Comparison of ENCODE assay signal across 27 mouse cellular contexts in genomic region chr2:27095178-27095577, GRCm38 (mm10). TPM values are rescaled to one million over a fixed set of nuclear protein-coding genes. Genes with fewer than 3 reads are reported as not detected.
A peak's percentile ranks its signal among the peaks of the same experiment; 100 is the strongest.
DNase-seq lines count a peak whose midpoint lies in the region; ATAC-seq lines count a peak whose summit lies in the region.
"Had no signal": no experiment of that assay in that cellular context is flagged by ENCODE, and none has a peak within 500 bp of the region (broad histone marks: within the 10 kb centered on the region; RNA-seq: fewer than 3 reads in every experiment).

No protein-coding gene starts in this region.

- no peaks in the 10 kb centered on the region; the same call in 1 of the 2 replicates for H3K27me3 ChIP-seq in heart, embryonic 11.5 days (ENCODE audit: control insufficient read depth, insufficient read depth, low read length)
- no peaks in the 10 kb centered on the region for H3K27me3 ChIP-seq in heart, embryonic 15.5 days
- no peaks in the 10 kb centered on the region for H3K27me3 ChIP-seq in lung, embryonic 15.5 days
- H3K27me3 ChIP-seq: forebrain, embryonic 13.5 days; hindbrain, embryonic 12.5 days; hindbrain, embryonic 15.5 days had no signal

- ATAC-seq in heart, embryonic 11.5 days (replicated peaks; ENCODE audit: insufficient number of reproducible peaks, low FRiP score, low TSS enrichment): no peak
- no peak for ATAC-seq in heart, embryonic 15.5 days (replicated peaks; ENCODE audit: insufficient number of reproducible peaks, insufficient read depth, low FRiP score, low read depth)
- ATAC-seq in lung, embryonic 15.5 days (ENCODE audit: borderline replicate concordance, extremely low read depth, low FRiP score, low TSS enrichment): no peak
- ATAC-seq: CD4-positive, CD25-positive, alpha-beta regulatory T cell, adult 4 months; forebrain, embryonic 13.5 days; forebrain, embryonic 16.5 days; intestine, postnatal 0 days had no signal

- peak overlapping the region; percentile 79; the same call in 1 of the 2 replicates for H3K27ac ChIP-seq in heart, embryonic 11.5 days (ENCODE audit: low read depth, low read length)
- H3K27ac ChIP-seq in heart, embryonic 15.5 days: peak overlapping the region; percentile 69; the same call in 1 of the 2 replicates
- peak overlapping the region; percentile 75 for H3K27ac ChIP-seq in lung, embryonic 15.5 days
- H3K27ac ChIP-seq: forebrain, embryonic 10.5 days; forebrain, embryonic 13.5 days; hindbrain, embryonic 12.5 days; hindbrain, embryonic 15.5 days had no signal

- H3K9ac ChIP-seq in heart, embryonic 11.5 days (ENCODE audit: low read depth, low read length): 0 out of 2 replicates have a peak overlapping the region, but pooled peaks have one; percentile 4
- H3K9ac ChIP-seq in heart, embryonic 15.5 days: no peak overlapping the region
- no peak overlapping the region for H3K9ac ChIP-seq in lung, embryonic 15.5 days
- H3K9ac ChIP-seq: forebrain, embryonic 13.5 days; hindbrain, embryonic 12.5 days; hindbrain, embryonic 15.5 days had no signal

- no peak for DNase-seq in heart, postnatal 14 days
- no peak for DNase-seq in heart, postnatal 4 days
- DNase-seq in lung, postnatal 25 days (ENCODE audit: low spot score): no peak
- DNase-seq in adrenal gland, adult 18-20 months (ENCODE audit: low spot score in 2 of 2): no peak
- DNase-seq: adrenal gland, postnatal 10 days; adrenal gland, postnatal 36 days; B cell, adult 2 months; cerebellum, adult 18-20 months; cerebellum, adult 9-10 months; cerebellum, postnatal 14 days; gastrocnemius, postnatal 10 days; gastrocnemius, postnatal 36 days had no signal

- peaks cover 36% of the 10 kb centered on the region for H3K4me1 ChIP-seq in heart, embryonic 11.5 days (ENCODE audit: control insufficient read depth, insufficient read depth, low read length)
- H3K4me1 ChIP-seq in heart, embryonic 15.5 days (replicated peaks): peaks cover 35% of the 10 kb centered on the region
- peaks cover 37% of the 10 kb centered on the region for H3K4me1 ChIP-seq in lung, embryonic 15.5 days

- H3K36me3 ChIP-seq in heart, embryonic 11.5 days (ENCODE audit: control insufficient read depth, insufficient read depth, low read length): no peaks in the 10 kb centered on the region
- no peaks in the 10 kb centered on the region for H3K36me3 ChIP-seq in heart, embryonic 15.5 days
- no peaks in the 10 kb centered on the region for H3K36me3 ChIP-seq in lung, embryonic 15.5 days
- H3K36me3 ChIP-seq: forebrain, embryonic 10.5 days; hindbrain, embryonic 12.5 days; hindbrain, embryonic 15.5 days had no signal

- intact Hi-C loops in heart, postnatal 14 days (cut with DNase I): no loop called here

- H3K4me3 ChIP-seq in heart, embryonic 11.5 days (ENCODE audit: low read depth, low read length): no peak overlapping the region
- H3K4me3 ChIP-seq in heart, embryonic 15.5 days: no peak overlapping the region
- no peak overlapping the region for H3K4me3 ChIP-seq in lung, embryonic 15.5 days
- H3K4me3 ChIP-seq: forebrain, embryonic 10.5 days; forebrain, embryonic 13.5 days; hindbrain, embryonic 12.5 days; hindbrain, embryonic 15.5 days had no signal

- no peak overlapping the region for H3K4me2 ChIP-seq in heart, embryonic 11.5 days
- H3K4me2 ChIP-seq in heart, embryonic 15.5 days: no peak overlapping the region
- no peak overlapping the region for H3K4me2 ChIP-seq in lung, embryonic 15.5 days
- H3K4me2 ChIP-seq: forebrain, embryonic 13.5 days; hindbrain, embryonic 12.5 days; hindbrain, embryonic 15.5 days had no signal

- 83% methylated on average over 7 of the region's 7 CpGs for WGBS in heart, embryonic 11.5 days (ENCODE audit: insufficient replicate concordance)
- WGBS in heart, embryonic 15.5 days: 88% methylated on average over 7 of the region's 7 CpGs
- WGBS in lung, embryonic 15.5 days: 93% methylated on average over 7 of the region's 7 CpGs

- no peaks in the 10 kb centered on the region for H3K9me3 ChIP-seq in heart, embryonic 11.5 days (replicated peaks; ENCODE audit: control insufficient read depth, low read length)
- H3K9me3 ChIP-seq in heart, embryonic 15.5 days (replicated peaks): no peaks in the 10 kb centered on the region
- no peaks in the 10 kb centered on the region for H3K9me3 ChIP-seq in lung, embryonic 15.5 days
- H3K9me3 ChIP-seq: forebrain, embryonic 10.5 days; forebrain, embryonic 13.5 days; hindbrain, embryonic 12.5 days; hindbrain, embryonic 15.5 days had no signal

RNA-seq across cellular contexts. Expression of gene Adamtsl2, which starts 16.0 kb away (rescaled TPM):
- 9.0 and 14.2 TPM in 2 replicates for polyA plus RNA-seq in heart, embryonic 11.5 days (2014; fragmentation: Nextera tagmentation; extraction: Ambion mirVana)
- 10 to 100 TPM; 27.9 to 36.3 TPM for total RNA-seq in heart, postnatal 14 days (2021)
- 12.3 and 13.8 TPM in 2 replicates for polyA plus RNA-seq in heart, embryonic 15.5 days (2015; fragmentation: Nextera tagmentation; extraction: Ambion mirVana)
- total RNA-seq in heart, postnatal 4 days (2021): 10 to 100 TPM; 10.6 to 11.4 TPM
- polyA plus RNA-seq in lung, embryonic 15.5 days (2015; fragmentation: Nextera tagmentation; extraction: Ambion mirVana): 20.5 and 27.4 TPM in 2 replicates
- 10 to 100 TPM; 20.4 to 23.7 TPM for total RNA-seq in adrenal gland, adult 18-20 months (2021)
- total RNA-seq: granulocyte monocyte progenitor cell, adult 5-6 weeks; hematopoietic stem cell, adult 5-6 weeks; MEL had no signal

RNA-seq across cellular contexts. Expression of gene Mymk, which starts 23.2 kb away (rescaled TPM):
- polyA plus RNA-seq in heart, embryonic 11.5 days (2014; fragmentation: Nextera tagmentation; extraction: Ambion mirVana): 0.15 and 0.23 TPM in 2 replicates
- total RNA-seq in heart, postnatal 14 days (2021): not detected
- polyA plus RNA-seq in heart, embryonic 15.5 days (2015; fragmentation: Nextera tagmentation; extraction: Ambion mirVana): 0.18 and 0.42 TPM in 2 replicates
- not detected for total RNA-seq in heart, postnatal 4 days (2021)
- polyA plus RNA-seq in lung, embryonic 15.5 days (2015; fragmentation: Nextera tagmentation; extraction: Ambion mirVana): 0.49 and 0.76 TPM in 2 replicates
- not detected for total RNA-seq in adrenal gland, adult 18-20 months (2021)
- total RNA-seq: adrenal gland, postnatal 36 days; granulocyte monocyte progenitor cell, adult 5-6 weeks; hematopoietic stem cell, adult 5-6 weeks; MEL had no signal
- polyA plus RNA-seq: CD4-positive, CD25-positive, alpha-beta regulatory T cell, adult 4 months; forebrain, embryonic 10.5 days; forebrain, embryonic 13.5 days; forebrain, embryonic 16.5 days; intestine, embryonic 14.5 days; intestine, postnatal 0 days had no signal

RNA-seq across cellular contexts. Expression of gene Fam163b, which starts 47.1 kb away (rescaled TPM):
- polyA plus RNA-seq in heart, embryonic 11.5 days (2014; fragmentation: Nextera tagmentation; extraction: Ambion mirVana): 0.39 and 0.54 TPM in 2 replicates
- total RNA-seq in heart, postnatal 14 days (2021): under 1 TPM; 0.38 to 0.51 TPM
- polyA plus RNA-seq in heart, embryonic 15.5 days (2015; fragmentation: Nextera tagmentation; extraction: Ambion mirVana): 0.39 and 0.67 TPM in 2 replicates
- total RNA-seq in heart, postnatal 4 days (2021): under 1 TPM; 0.55 to 0.65 TPM
- 0.69 and 0.70 TPM in 2 replicates for polyA plus RNA-seq in lung, embryonic 15.5 days (2015; fragmentation: Nextera tagmentation; extraction: Ambion mirVana)
- total RNA-seq in adrenal gland, adult 18-20 months (2021): 1 to 10 TPM; 2.4 to 2.9 TPM
- total RNA-seq: gastrocnemius, adult 18-20 months; gastrocnemius, postnatal 36 days; granulocyte monocyte progenitor cell, adult 5-6 weeks; hematopoietic stem cell, adult 5-6 weeks; MEL had no signal
- polyA plus RNA-seq: CD4-positive, CD25-positive, alpha-beta regulatory T cell, adult 4 months had no signal
